Mouse (Mus musculus) kidney, adult 10 weeks (tissue): ENCODE data around the gene Olfr1364. TPM values are rescaled to one million over a fixed set of nuclear protein-coding genes. Genes with fewer than 3 reads are reported as not detected.

ENCODE experiments used
- polyA plus RNA-seq: library from polyadenylated mRNA; stranded (reverse); fragments of 350-450 nt; fragmentation: Illumina TruSeq; extraction: RNeasy Lipid Tissue Mini Kit (QIAGEN cat#74804); gene quantifications from one replicate; pipeline ENCODE4 v1.2.3, GENCODE M21; 2014; ENCODE audit warnings: low read depth, low replicate concordance

Gene Olfr1364
- polyA plus RNA-seq, result not detected

DNA sequence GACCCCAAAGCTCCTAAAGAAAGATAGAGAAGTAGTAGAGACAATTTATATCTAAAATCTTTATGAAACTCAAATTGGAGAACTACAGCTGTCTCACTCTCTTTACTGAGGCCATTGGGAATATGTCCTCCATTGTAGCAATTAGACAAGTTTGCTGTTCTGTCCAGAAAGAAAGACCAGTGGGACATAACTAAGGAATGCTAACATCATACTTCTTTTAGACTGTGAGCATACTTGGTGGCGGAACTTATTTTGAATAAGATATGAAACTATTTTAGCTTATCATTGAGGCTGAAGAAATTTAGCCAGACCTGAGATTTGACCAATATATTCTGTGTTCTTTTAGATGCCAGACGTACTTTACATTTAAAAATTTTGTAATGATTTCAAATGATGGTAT is at the start of gene Olfr1364:
TSS of gene Olfr1364 (minus strand) at position 101 of the 400 bp plus-strand sequence.

DNA sequence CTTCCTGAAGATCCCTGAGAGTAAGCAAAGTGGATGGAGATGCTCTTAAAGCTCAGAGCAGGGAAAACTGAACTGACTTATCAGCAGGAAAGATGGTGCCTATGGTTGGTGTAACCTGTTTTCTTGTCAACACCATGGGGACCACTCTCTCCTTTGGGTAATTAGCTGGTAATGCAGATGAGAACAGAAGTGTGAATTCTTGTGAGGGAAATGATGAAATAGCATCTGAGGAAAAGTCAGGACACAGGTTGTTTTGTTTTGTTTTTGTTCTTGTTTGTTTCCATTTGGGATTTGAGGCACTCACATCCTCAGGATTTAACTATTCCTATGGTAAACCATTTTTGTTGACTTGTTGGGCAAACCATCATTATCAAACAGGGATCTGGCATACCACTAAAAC is 32.4 kb upstream of the Olfr1364 start, which contains the start of gene Olfr1362:
TSS of gene Olfr1362 (minus strand) at position 101 of the 400 bp plus-strand sequence.

GRCm38 (mm10) chr13:21559793-21560192 is 21.8 kb downstream of the Olfr1364 start, which contains the start of gene Olfr1535:
Olfr1535 (minus strand) TSS chr13:21559893.

DNA sequence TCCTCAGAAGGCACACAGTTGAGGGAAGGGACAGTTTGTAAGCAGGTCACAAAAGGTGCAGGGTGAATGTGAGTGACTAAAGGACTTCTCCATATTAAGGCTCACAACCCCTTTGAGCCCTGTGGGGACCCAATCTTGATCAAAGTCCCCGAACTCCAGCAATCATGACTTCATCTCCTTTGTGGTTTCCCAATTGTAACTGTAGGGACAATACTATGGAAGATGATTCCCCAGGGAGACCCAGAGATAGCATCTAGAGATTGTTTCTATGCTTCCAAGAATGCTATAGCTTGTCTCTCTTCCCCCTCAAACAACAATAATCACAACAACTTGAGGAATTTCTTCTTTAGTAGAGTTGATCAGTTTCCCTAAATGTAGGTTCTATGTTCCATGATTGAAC is 38.9 kb downstream of the Olfr1364 start, which contains the start of gene Olfr1366:
TSS of gene Olfr1366 (minus strand) at position 101 of the 400 bp plus-strand sequence.

GRCm38 (mm10) chr13:21530781-21531201 is 50.8 kb downstream of the Olfr1364 start, which contains the start of gene Zkscan8:
Zkscan8 (minus strand) TSS chr13:21531120.

Other genes with a start within 250 kb of the Olfr1364 start
- not detected for gene Olfr1367, start 234.8 kb downstream of the Olfr1364 start, polyA plus RNA-seq
- 9.8 TPM for gene Zscan12, start 218.9 kb downstream of the Olfr1364 start, polyA plus RNA-seq
- gene Zkscan3, start 179.0 kb downstream of the Olfr1364 start, polyA plus RNA-seq, result 62.6 TPM
- gene Pgbd1, start 140.7 kb downstream of the Olfr1364 start, polyA plus RNA-seq, result 7.0 TPM
- 67.5 TPM for gene Zscan26, start 128.0 kb downstream of the Olfr1364 start, polyA plus RNA-seq
- 1.5 TPM for gene Nkapl, start 113.2 kb downstream of the Olfr1364 start, polyA plus RNA-seq
- gene Zkscan4, start 102.9 kb downstream of the Olfr1364 start, polyA plus RNA-seq, result 1.5 TPM
- not detected for gene Gm10065, start 102.3 kb downstream of the Olfr1364 start, polyA plus RNA-seq
- gene AK157302, start 86.5 kb downstream of the Olfr1364 start, polyA plus RNA-seq, result 4.2 TPM
- not detected for gene Gm11273, start 80.3 kb downstream of the Olfr1364 start, polyA plus RNA-seq
- gene Zkscan8, start 50.6 kb downstream of the Olfr1364 start, polyA plus RNA-seq, result 26.7 TPM
- not detected for gene Olfr1366, start 39.0 kb downstream of the Olfr1364 start, polyA plus RNA-seq
- gene Olfr1535, start 21.9 kb downstream of the Olfr1364 start, polyA plus RNA-seq, result not detected
- not detected for gene Olfr1362, start 32.3 kb upstream of the Olfr1364 start, polyA plus RNA-seq
- gene Olfr11, start 60.8 kb upstream of the Olfr1364 start, polyA plus RNA-seq, result not detected
- gene Olfr1361, start 81.6 kb upstream of the Olfr1364 start, polyA plus RNA-seq, result not detected
- not detected for gene Olfr1360, start 95.6 kb upstream of the Olfr1364 start, polyA plus RNA-seq
- gene Olfr1359, start 116.4 kb upstream of the Olfr1364 start, polyA plus RNA-seq, result not detected
- not detected for gene Hist1h2bl, start 134.4 kb upstream of the Olfr1364 start, polyA plus RNA-seq
- not detected for gene Hist1h2ai, start 134.7 kb upstream of the Olfr1364 start, polyA plus RNA-seq
- gene Hist1h3h, start 135.9 kb upstream of the Olfr1364 start, polyA plus RNA-seq, result not detected
- gene Hist1h2bm, start 140.3 kb upstream of the Olfr1364 start, polyA plus RNA-seq, result not detected
- gene Hist1h4j, start 153.3 kb upstream of the Olfr1364 start, polyA plus RNA-seq, result 2.0 TPM
- not detected for gene Hist1h4k, start 168.7 kb upstream of the Olfr1364 start, polyA plus RNA-seq
- gene Hist1h2ak, start 172.1 kb upstream of the Olfr1364 start, polyA plus RNA-seq, result not detected
- not detected for gene Hist1h2bn, start 172.4 kb upstream of the Olfr1364 start, polyA plus RNA-seq
- not detected for gene Hist1h1b, start 198.9 kb upstream of the Olfr1364 start, polyA plus RNA-seq
- gene Hist1h3i, start 201.6 kb upstream of the Olfr1364 start, polyA plus RNA-seq, result not detected
- gene Hist1h2an, start 205.5 kb upstream of the Olfr1364 start, polyA plus RNA-seq, result not detected
- not detected for gene Hist1h2bp, start 205.7 kb upstream of the Olfr1364 start, polyA plus RNA-seq
- not detected for gene Hist1h2bq, start 228.4 kb upstream of the Olfr1364 start, polyA plus RNA-seq
- gene Hist1h2ao, start 228.7 kb upstream of the Olfr1364 start, polyA plus RNA-seq, result not detected
- not detected for gene Hist1h4m, start 230.0 kb upstream of the Olfr1364 start, polyA plus RNA-seq